Mouse (Mus musculus) embryo, embryonic 9.5 days (tissue): Measurements from ENCODE around the gene Fxyd7.

Source experiments
- DNase-seq: peaks from one replicate; pipeline ENCODE4 v3.0.0-alpha.2; 2017; ENCODE audit errors: extremely low spot score

The Fxyd7 gene

DNA sequence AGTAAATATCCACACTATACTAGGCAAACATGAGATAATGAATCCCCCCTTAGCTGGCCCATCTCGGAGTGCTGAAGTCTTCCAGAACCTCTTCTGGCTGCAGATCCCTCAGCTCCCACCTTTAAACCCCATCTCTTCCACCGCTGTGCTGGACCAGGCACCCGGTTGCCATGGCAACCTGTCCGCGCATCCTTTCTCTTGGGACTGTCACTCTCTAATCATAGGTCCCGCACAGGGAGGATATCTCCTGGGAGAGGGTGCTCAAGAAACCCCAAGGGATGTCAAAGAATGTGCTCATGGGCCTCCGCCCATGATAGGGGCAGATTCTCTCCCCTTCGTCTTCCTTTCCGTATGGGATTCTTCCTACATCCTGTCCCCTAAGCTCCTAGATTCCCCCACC lies 346 bp downstream of the Fxyd7 start:
- no peak for DNase-seq

DNA sequence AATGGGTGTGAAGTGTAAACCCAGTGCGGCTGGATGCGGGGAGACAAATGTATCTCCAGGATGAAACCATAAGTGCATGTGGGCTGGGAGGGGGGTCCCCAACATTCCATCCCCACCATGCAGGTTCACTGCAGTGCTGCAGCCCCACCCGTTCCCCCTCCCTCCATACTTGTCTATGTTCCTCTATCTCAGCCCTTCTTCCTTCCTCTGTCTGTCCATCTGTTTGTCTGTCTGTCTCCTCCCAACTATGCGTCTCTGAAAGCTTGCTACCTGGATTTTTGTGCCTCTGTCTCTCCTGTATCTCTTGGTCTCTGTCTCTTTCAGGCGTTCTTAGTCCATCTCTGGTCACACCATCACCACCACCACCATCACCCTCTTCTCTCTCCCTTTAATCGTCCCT lies 780 bp downstream of the Fxyd7 start:
- DNase-seq, result no peak

DNA sequence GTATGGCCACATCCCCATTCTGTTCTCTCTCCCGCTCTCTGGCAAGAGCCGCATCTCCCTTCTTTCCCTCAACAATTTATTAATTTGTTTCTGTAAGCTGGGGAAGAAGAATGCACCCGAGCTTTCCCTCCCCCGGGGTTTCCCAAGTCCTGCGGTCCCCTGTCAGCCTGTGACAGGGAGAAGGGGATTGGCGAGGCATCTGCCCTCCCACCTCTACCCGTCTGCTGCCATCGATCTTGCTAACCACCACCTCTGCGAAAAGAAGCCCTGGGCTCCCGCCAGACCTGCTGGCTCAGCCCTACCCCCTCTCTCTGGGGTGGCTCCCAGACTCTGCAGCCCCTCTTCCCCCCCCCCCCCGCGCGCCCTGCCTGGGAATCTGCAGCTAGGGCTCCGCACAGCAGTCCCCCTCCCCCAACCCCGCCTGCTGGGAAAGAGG lies 1.4 kb downstream of the Fxyd7 start:
- no peak for DNase-seq

DNA sequence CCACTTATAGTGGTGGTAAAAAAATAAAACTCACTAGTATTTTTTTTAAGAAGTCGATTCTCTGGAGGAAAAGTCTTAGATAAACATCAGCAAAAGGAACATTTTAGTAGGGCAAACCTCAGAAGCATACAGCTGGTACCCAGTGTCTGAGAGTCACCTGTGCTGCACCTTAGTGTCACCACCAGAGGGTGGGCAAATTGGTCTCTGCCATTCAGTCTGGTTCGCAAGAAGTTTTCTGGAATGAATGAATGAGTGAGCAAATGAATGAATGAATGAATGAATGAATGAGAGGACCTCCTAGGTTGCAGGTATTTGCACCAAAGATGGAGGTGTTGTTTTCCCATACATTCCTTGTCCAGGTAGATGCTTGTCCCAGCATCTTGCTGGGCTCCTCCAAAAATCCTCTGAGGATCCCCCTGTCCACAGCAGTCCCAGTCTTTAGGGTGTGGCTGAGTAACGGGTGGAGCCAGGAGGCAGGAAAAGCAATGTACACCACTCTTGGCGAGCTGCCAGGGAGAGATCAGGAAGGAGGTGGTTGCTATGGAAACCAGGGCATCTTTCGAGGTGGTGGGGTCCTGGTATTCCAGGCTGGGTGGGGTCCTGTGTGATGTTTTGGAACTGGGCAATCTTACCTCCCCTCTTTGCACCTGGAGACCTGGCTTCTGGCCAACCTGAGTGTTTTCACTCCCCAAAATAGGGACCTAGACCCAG lies 2.0 kb downstream of the Fxyd7 start:
- DNase-seq, result no peak

DNA sequence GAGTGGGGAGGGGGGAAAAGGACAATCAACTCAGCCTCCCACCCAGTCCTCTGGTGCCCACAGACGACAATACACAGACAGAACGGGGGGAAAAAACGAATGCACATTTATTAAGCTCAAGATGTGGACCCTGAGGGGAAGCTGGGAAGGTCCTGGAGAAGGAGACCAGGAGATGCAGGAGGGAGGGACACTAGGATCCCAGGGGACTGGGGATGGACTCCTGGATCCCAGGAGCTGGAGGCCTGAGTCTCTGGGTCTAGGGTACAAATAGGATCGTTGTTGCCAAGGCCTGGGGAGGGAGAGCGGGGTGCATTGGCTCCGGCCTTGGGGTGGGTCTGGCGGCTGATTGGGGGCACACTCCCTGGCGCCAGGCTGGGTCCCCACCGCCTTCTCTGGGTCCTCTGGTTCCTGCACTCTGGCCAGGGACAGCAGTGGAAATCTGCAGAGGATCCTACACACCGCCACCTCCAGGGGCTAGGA lies 8.8 kb downstream of the Fxyd7 start, which contains the start of gene Fxyd5:
Gene Fxyd5, minus strand, starts transcription at position 51 of the 480 bp plus-strand sequence.
- no peak for DNase-seq

DNA sequence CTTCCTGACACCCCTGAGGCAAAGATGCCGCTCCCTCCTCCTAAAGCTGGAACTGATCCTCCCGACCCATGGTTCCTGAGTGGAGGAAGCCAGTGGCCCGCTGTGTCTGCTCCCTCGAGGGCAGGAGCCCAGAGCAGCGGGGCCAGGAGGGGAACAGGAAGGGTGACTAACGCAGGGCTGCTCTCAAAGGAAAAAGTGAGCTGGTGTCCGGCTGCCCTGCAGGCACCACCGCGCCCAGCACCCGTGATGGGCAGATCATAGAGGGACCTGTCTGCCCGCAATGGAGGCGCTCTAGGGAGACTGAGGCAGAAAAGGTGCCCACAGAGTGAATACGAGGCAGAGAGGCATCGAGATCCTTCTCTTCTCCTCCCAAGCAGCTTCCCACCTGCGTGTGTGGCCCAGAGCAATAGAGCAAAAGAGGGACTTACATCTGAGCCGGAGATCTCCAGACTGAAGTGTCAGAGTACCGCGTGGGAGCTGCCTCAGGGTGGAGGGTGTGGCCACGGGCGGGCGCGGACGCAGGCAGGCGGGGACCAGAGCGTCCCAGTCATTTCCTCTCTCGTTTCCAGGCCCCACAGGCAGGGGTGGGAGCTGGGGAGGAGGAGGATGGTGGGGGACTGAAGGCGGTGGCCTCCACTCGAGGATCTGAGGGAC lies 9.5 kb downstream of the Fxyd7 start:
- DNase-seq, result no peak

GRCm38 (mm10) chr7:31041023-31041407 lies 10.3 kb downstream of the Fxyd7 start:
- DNase-seq, result no peak

DNA sequence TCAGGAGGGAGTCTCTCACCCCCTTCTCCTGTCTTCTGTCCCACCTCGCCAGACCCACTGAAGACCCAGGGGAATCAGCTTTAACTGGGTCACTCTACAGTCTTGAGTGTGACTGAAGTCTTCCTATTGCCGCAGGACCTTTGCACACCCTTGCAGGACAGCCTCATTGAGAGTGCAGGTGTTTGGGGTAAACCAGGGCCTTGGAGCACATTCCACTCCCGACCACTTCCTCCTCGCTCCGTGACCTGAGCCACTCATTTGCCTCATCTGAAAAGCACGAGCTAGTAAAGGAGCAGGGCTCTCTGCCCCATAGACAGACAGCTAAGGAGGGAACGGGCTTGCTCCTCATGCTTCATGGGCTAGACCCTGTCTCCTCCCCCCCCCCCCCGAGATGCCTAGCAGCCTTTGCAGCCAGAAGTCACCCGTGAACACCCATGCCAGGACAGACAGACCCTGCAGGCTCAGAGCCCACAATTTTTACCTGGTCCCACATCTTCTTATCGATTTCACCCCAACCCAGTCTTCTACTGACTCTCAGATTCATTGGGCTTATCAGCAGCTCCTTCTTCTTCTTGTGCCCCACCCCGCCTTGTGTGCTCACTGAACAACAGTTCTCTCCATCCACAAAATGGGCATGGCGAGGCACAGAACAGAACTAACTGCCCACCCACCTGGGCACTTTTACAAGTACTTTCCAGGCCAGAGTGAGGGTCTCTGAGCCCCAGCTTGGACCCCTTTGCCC lies 10.8 kb downstream of the Fxyd7 start:
- no peak for DNase-seq

DNA sequence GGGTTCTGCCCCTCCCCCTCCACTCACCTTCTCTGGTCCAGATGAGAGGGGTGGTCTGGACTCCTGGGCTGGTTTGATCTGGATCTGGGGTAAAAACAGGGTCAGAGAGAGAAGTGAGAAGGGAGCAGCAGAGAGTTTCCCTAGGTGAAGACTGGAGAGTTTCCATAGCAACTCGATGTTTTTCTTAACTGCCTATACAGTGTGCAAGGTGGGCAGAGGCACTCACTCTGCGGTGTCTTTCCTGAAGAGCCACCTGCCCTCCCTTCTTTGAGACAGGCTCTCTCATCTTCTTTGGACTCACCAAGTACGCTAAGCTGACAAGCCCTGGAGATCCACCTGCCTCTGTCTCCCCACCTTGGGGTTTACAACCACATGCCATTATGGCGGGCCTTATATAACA lies 12.3 kb downstream of the Fxyd7 start:
- DNase-seq, result no peak

DNA sequence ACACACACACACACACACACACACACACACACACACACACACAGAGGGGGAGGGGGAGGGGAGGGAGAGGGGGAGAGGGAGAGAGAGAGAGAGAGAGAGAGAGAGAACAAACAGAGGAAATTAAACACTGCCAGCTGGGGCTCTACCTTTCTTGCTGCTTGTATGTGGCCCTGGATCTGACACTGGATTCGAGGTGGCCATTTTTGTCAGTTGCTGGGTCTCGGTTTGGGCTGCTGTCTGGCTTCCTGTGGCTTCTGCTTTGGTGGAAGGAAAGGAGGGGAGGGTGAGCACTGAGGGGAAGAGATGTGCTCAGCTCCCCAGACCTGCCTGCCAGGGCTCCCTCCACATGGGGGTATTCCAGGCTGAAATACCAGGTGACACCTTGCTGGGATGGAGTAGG lies 13.6 kb downstream of the Fxyd7 start:
- DNase-seq, result no peak

DNA sequence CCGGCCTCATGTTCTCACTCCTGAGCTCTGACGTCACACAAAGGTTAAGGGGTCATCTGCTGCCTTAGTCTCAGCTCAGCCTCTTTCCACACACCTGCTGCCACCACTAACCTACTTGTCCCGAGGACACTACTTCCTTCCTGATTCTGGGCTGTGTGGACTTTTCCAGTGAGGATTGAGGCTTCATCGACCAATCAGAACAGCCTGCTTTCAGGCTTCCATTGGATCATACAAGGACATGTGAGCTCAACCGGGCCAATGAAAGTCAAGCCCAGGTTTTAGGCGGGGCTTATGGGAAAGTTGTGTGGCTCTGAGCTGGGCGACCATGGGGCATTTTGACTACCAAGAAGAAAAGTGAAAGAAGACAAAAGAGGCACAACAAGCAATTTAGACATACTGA lies 14.3 kb downstream of the Fxyd7 start:
- DNase-seq, result no peak

- DNase-seq, result no peak
Measured at GRCm38 (mm10) chr7:31035291-31035690, 16.0 kb downstream of the Fxyd7 start.

DNA sequence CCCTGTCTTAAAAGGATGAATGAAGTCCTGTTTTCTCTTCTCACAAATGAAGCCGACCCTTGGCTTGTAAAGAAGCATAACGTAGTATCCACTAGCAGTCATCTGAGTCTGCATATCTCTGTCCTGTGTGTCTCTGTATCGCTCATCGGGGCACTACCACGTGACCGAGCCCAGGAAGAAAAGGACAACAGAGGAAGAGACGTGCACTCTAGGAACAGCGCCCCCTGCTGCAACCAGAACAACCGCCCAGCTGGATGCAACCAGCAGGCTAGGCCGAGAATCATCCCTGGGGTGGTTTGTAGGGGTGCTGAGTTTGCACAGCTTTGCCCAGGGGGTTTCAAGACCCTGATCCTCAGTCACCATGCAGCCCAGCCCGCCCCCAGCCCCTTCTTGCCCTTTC lies 16.5 kb downstream of the Fxyd7 start:
- DNase-seq, result no peak

DNA sequence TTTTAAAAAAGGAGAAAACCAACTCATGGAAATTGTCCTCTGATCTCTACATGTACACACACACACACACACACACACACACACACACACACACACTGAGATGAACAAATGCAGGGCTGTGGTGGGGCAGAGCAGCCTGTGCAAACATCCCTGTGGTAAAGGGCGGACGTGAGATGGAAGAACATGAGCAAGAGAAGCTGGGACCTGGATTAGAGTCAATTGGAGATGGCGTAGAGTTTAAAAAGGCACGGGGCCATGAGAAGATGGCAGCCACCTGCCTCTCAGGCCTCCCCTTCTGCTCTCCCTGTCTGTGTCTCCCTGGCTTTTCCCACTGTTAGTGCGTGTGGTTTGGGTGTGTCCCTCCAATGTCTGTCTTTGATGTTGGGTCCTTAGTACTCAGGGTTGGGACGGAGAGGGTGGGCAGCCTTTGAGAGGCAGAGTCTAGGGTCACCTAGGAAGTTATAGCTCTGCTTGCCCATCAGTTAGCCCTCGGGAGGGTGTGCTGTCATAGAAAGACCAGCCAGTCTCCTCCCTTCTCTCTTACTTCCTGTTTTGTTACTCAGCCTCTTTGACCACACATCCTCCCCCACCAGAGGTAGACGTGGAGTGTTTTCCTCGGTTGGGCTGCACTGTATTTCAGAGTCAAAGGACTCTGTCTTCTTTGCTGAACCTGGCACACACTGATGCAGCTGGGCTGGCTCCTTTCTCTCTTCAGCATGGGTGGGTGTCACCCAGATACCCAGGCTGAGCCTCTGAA lies 17.7 kb downstream of the Fxyd7 start:
- DNase-seq, result no peak

- no peak for DNase-seq
Measured at GRCm38 (mm10) chr7:31031731-31032130, 19.5 kb downstream of the Fxyd7 start.

- DNase-seq, result no peak
Measured at GRCm38 (mm10) chr7:31030717-31031116, 20.6 kb downstream of the Fxyd7 start.

DNA sequence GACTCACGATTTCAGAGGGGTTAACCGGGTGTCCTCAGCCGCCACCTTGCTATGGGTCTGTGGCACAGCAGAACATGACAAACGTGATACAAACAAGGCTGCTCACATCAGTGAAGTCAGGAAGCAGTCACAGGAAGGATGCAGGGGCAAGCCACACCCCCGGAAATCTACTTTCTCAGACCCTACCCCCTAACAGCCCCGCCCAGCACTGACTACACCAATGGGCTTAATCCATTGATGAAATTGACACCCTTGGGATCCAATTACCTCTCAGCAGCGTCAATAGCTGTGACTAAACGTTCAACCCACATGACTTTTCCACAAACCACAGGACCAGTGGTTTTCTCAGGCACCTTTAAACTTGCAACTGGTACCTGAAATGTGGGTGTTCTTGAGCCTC lies 22.7 kb downstream of the Fxyd7 start:
- DNase-seq, result no peak

DNA sequence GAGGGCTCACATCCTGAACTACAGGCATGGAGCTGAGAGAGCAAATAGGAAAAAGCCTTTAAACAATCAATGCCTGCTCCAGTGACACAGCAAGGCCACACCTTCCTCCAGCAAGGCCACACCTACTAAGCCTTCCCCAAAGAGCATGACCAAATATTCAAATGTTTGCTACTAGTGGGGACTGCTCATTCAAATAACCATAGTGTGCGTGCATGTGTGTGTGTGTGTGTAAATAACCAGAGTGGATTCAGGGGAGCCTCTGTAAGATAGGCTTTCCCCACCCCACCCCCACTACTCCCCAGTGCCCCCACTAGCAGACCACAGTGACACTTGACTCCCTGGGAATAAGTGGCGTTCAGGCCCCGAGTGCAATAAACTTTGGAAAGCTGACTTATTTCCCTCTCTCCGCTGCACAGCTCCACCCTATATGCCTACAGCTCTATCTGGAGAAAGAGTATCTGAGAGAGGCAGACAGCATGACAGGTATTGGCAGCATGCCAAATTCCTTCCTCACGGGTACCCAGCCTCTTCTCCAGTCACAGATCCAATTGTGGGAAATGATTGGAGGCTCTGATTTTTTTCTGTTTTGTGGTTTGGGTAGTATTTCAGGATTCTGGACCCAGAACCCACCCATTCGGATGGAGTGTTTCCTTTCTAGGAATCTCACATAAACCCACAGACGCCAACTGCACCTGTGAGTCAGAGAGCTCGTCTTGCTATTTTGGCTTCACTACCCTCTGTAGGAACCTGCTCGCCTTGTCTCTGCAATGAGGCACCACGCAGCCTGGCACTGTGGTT lies 34.0 kb downstream of the Fxyd7 start:
- DNase-seq, result no peak

DNA sequence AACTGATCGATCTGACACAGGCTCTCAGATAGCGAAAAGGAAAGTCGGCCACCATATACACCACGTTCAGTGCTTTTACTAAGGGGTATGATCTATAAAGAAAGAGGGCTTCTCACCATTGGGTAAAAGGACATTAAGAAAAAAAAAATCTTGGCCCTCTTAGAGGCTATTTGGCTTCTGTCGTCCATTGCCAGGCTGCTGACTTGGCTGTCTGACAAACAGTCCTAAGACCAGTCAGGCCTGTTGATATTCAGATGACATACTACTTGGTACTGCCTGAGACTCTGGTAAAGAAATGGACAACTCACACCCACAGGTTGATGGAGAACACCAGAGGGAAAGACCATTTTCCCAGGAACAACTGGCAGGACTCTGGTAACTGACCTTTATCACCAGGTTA lies 38.3 kb downstream of the Fxyd7 start:
- no peak for DNase-seq

GRCm38 (mm10) chr7:31008889-31009288 lies 42.4 kb downstream of the Fxyd7 start:
- no peak for DNase-seq

DNA sequence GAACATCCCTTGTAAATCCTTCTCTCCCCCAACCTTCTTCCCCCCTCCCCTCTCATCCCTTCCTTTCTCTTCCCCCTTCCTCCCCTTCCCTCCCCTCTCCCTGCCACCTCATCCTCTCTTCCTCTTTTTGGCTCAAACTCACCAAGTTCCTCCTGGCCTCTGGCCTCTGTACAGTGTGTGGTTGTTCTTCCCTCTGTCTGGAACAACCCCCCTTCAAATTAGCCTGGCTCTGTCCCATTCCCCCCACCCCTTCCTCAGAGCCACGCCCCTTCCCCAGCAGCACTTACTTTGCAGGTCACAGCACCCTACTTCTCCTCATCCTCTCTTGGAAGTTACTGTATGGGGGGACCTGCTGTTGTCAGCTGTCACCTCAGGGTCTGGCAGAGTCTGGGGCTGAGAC lies 43.1 kb downstream of the Fxyd7 start:
- no peak for DNase-seq
